19 mouse cellular contexts compared by ENCODE assay signal in the genomic region with DNA sequence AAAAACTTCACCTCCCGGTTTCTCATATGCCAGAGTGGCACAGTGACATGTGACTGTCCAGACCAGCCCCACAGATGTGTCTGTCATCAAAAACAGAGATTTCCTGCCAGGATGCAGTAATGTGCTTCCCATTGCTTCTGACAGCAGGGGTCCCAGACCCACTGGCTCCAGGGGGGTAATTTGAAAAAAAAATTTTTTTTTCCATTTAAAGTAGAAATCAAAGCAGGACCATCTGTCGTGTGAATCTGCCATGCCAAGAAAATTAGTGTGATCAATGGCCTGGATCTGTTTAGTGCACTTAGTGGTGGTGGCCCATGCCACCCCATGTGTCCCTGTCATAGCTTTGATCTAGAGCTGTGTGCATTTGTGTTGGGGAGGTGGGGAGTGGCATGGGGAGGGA. TPM values are rescaled to one million over a fixed set of nuclear protein-coding genes. Genes with fewer than 3 reads are reported as not detected.
DNase-seq lines count a peak whose midpoint lies in the region; ATAC-seq and TF ChIP-seq lines count a peak whose summit lies in the region.
"Had no signal": no experiment of that assay in that cellular context is flagged by ENCODE, and none has a peak within 500 bp of the region (broad histone marks: within the 10 kb centered on the region; RNA-seq: fewer than 3 reads in every experiment).

No protein-coding gene starts in this region.

- 42% methylated on average over 2 of the region's 2 CpGs for WGBS in heart, embryonic 11.5 days (ENCODE audit: insufficient replicate concordance)
- whole genome bisulfite sequencing in embryonic facial prominence, embryonic 13.5 days: 31% methylated on average over 2 of the region's 2 CpGs
- 52% methylated on average over 2 of the region's 2 CpGs for WGBS in forebrain, embryonic 16.5 days
- 22% methylated on average over 2 of the region's 2 CpGs for WGBS in limb, embryonic 10.5 days
- 87% methylated on average over 2 of the region's 2 CpGs for WGBS in thymus, adult 2 months

- no peak for ATAC-seq in heart, embryonic 11.5 days (replicated peaks; ENCODE audit: insufficient number of reproducible peaks, low FRiP score, low TSS enrichment)
- peak; percentile 64; the same call in 1 of the 2 replicates for ATAC-seq in embryonic facial prominence, embryonic 13.5 days (ENCODE audit: insufficient number of reproducible peaks, insufficient read depth, low FRiP score, low TSS enrichment, low read depth)
- ATAC-seq in forebrain, embryonic 16.5 days: peak; percentile 90
- ATAC-seq: intestine, embryonic 15.5 days; liver, embryonic 12.5 days; Patski had no signal

- H3K4me3 ChIP-seq in heart, embryonic 11.5 days (ENCODE audit: low read depth, low read length): no peak overlapping the region
- H3K4me3 ChIP-seq in embryonic facial prominence, embryonic 13.5 days: no peak overlapping the region
- no peak overlapping the region for H3K4me3 ChIP-seq in forebrain, embryonic 16.5 days (replicated peaks; ENCODE audit: low read length)
- H3K4me3 ChIP-seq in limb, embryonic 10.5 days: no peak overlapping the region
- H3K4me3 ChIP-seq in thymus, adult 2 months (ENCODE audit: control insufficient read depth, insufficient read depth, low read length): no peak overlapping the region
- H3K4me3 ChIP-seq: heart, embryonic 12.5 days; intestine, embryonic 15.5 days; kidney, embryonic 15.5 days; liver, embryonic 12.5 days; stomach, embryonic 15.5 days had no signal

- H3K9me3 ChIP-seq in heart, embryonic 11.5 days (replicated peaks; ENCODE audit: control insufficient read depth, low read length): no peaks in the 10 kb centered on the region
- H3K9me3 ChIP-seq in embryonic facial prominence, embryonic 13.5 days: no peaks in the 10 kb centered on the region
- H3K9me3 ChIP-seq in forebrain, embryonic 16.5 days (ENCODE audit: control insufficient read depth, low read length): no peaks in the 10 kb centered on the region
- no peaks in the 10 kb centered on the region for H3K9me3 ChIP-seq in limb, embryonic 10.5 days (replicated peaks)
- H3K9me3 ChIP-seq: heart, embryonic 12.5 days; intestine, embryonic 15.5 days; kidney, embryonic 15.5 days; liver, embryonic 12.5 days; stomach, embryonic 15.5 days had no signal

- H3K4me2 ChIP-seq in heart, embryonic 11.5 days: no peak overlapping the region
- no peak overlapping the region for H3K4me2 ChIP-seq in embryonic facial prominence, embryonic 13.5 days
- no peak overlapping the region for H3K4me2 ChIP-seq in forebrain, embryonic 16.5 days (ENCODE audit: low read length)
- H3K4me2 ChIP-seq: heart, embryonic 12.5 days; intestine, embryonic 15.5 days; kidney, embryonic 15.5 days; liver, embryonic 12.5 days; lung, embryonic 14.5 days; stomach, embryonic 15.5 days had no signal

- 0 out of 2 replicates have a peak, but pooled peaks cover 2% of the 10 kb centered on the region for H3K4me1 ChIP-seq in heart, embryonic 11.5 days (ENCODE audit: control insufficient read depth, insufficient read depth, low read length)
- H3K4me1 ChIP-seq in embryonic facial prominence, embryonic 13.5 days: peaks cover 6% of the 10 kb centered on the region; the same call in 1 of the 2 replicates
- peaks cover 5% of the 10 kb centered on the region; the same call in 1 of the 2 replicates for H3K4me1 ChIP-seq in forebrain, embryonic 16.5 days (replicated peaks; ENCODE audit: control insufficient read depth, insufficient read depth, low read length)
- H3K4me1 ChIP-seq in limb, embryonic 10.5 days: peaks cover 23% of the 10 kb centered on the region
- H3K4me1 ChIP-seq in thymus, adult 2 months (replicated peaks; ENCODE audit: control insufficient read depth, insufficient read depth, low read length): no peaks in the 10 kb centered on the region
- H3K4me1 ChIP-seq: intestine, embryonic 15.5 days; kidney, embryonic 15.5 days; liver, embryonic 12.5 days; stomach, embryonic 15.5 days had no signal

- no peak for TF ChIP-seq CTCF in thymus, adult 2 months (IDR thresholded peaks at IDR 0.05; ENCODE audit: borderline replicate concordance, control insufficient read depth, extremely low read depth, insufficient read depth, low read length, poor library complexity)

- H3K36me3 ChIP-seq in heart, embryonic 11.5 days (ENCODE audit: control insufficient read depth, insufficient read depth, low read length): 0 out of 2 replicates have a peak, but pooled peaks cover 2% of the 10 kb centered on the region
- 0 out of 2 replicates have a peak, but pooled peaks cover 6% of the 10 kb centered on the region for H3K36me3 ChIP-seq in embryonic facial prominence, embryonic 13.5 days
- no peaks in the 10 kb centered on the region for H3K36me3 ChIP-seq in forebrain, embryonic 16.5 days (ENCODE audit: control insufficient read depth, insufficient read depth)
- no peaks in the 10 kb centered on the region for H3K36me3 ChIP-seq in limb, embryonic 10.5 days
- H3K36me3 ChIP-seq in thymus, adult 2 months (ENCODE audit: control insufficient read depth, insufficient read depth, low read length): no peaks in the 10 kb centered on the region
- H3K36me3 ChIP-seq: intestine, embryonic 15.5 days; liver, embryonic 12.5 days; stomach, embryonic 15.5 days had no signal

- no peak for TF ChIP-seq POLR2A in thymus, adult 2 months (IDR thresholded peaks at IDR 0.05; ENCODE audit: control insufficient read depth, extremely low read depth, insufficient read depth, low read length, poor library complexity)

- peak; percentile 85 for DNase-seq in heart, adult 11 months
- DNase-seq in limb, embryonic 10.5 days (ENCODE audit: low spot score): peak; percentile 32
- DNase-seq in thymus, adult 2 months: no peak
- no peak for DNase-seq in kidney, adult 18-20 months
- DNase-seq in kidney, postnatal 25 days: no peak
- DNase-seq: adrenal gland, postnatal 36 days; cerebellum, adult 8-10 months; gastrocnemius, postnatal 36 days; lung, embryonic 14.5 days; right cerebral cortex, postnatal 14 days had no signal

- no peak overlapping the region for H3K27ac ChIP-seq in heart, embryonic 11.5 days (ENCODE audit: low read depth, low read length)
- no peak overlapping the region for H3K27ac ChIP-seq in embryonic facial prominence, embryonic 13.5 days
- H3K27ac ChIP-seq in forebrain, embryonic 16.5 days (ENCODE audit: low read length): peak overlapping the region; percentile 41; the same call in 1 of the 2 replicates
- no peak overlapping the region for H3K27ac ChIP-seq in limb, embryonic 10.5 days
- no peak overlapping the region for H3K27ac ChIP-seq in thymus, adult 2 months (ENCODE audit: control insufficient read depth, insufficient read depth, low read length)
- H3K27ac ChIP-seq: intestine, embryonic 15.5 days; kidney, embryonic 15.5 days; liver, embryonic 12.5 days; stomach, embryonic 15.5 days had no signal

- no peak overlapping the region for H3K9ac ChIP-seq in heart, embryonic 11.5 days (ENCODE audit: low read depth, low read length)
- H3K9ac ChIP-seq in embryonic facial prominence, embryonic 13.5 days: no peak overlapping the region
- H3K9ac ChIP-seq in forebrain, embryonic 16.5 days (replicated peaks; ENCODE audit: low read depth, low read length): no peak overlapping the region
- H3K9ac ChIP-seq: heart, embryonic 12.5 days; intestine, embryonic 15.5 days; kidney, embryonic 15.5 days; liver, embryonic 12.5 days; lung, embryonic 14.5 days; stomach, embryonic 15.5 days had no signal

- H3K27me3 ChIP-seq in heart, embryonic 11.5 days (ENCODE audit: control insufficient read depth, insufficient read depth, low read length): no peaks in the 10 kb centered on the region
- H3K27me3 ChIP-seq in embryonic facial prominence, embryonic 13.5 days: no peaks in the 10 kb centered on the region
- no peaks in the 10 kb centered on the region for H3K27me3 ChIP-seq in forebrain, embryonic 16.5 days (replicated peaks; ENCODE audit: control insufficient read depth, insufficient read depth, low read length)
- H3K27me3 ChIP-seq in limb, embryonic 10.5 days (ENCODE audit: low read depth, poor library complexity, severe bottlenecking): no peaks in the 10 kb centered on the region
- no peaks in the 10 kb centered on the region for H3K27me3 ChIP-seq in thymus, adult 2 months (ENCODE audit: control insufficient read depth, insufficient read depth, low read length)
- H3K27me3 ChIP-seq: heart, embryonic 12.5 days; intestine, embryonic 15.5 days; kidney, embryonic 15.5 days; liver, embryonic 12.5 days; Patski; stomach, embryonic 15.5 days had no signal

RNA-seq across cellular contexts. Expression of gene Rasgrp3, which starts 55.5 kb away (rescaled TPM):
- 18.3 and 18.4 TPM in 2 replicates for polyA plus RNA-seq in heart, embryonic 11.5 days (2014; fragmentation: Nextera tagmentation; extraction: Ambion mirVana)
- 10.1 and 10.7 TPM in 2 replicates for polyA plus RNA-seq in embryonic facial prominence, embryonic 13.5 days (2015; fragmentation: Nextera tagmentation; extraction: Ambion mirVana)
- 4.9 and 6.0 TPM in 2 replicates for polyA plus RNA-seq in forebrain, embryonic 16.5 days (2015; fragmentation: Nextera tagmentation; extraction: Ambion mirVana)
- polyA plus RNA-seq in limb, embryonic 10.5 days (2016; fragmentation: Nextera tagmentation; extraction: Ambion mirVana): 11.5 and 12.7 TPM in 2 replicates
- polyA plus RNA-seq in thymus, adult 2 months (2012; rRNA removed): 1.2 and 1.9 TPM in 2 replicates

Comparison
In these comparisons a context has a peak if more than half of its experiments do, and no peak if none do; other contexts are left out.
1. DNase-seq: peak in heart, adult 11 months (single experiment) and limb, embryonic 10.5 days (single experiment); none in thymus, adult 2 months (single experiment), kidney, adult 18-20 months (single experiment) and kidney, postnatal 25 days (0 of 2).